Mouse (Mus musculus): ENCODE data around the gene Tnfsf14. TPM values are rescaled to one million over a fixed set of nuclear protein-coding genes. Genes with fewer than 3 reads are reported as not detected.

Tnfsf14 gene
- polyA plus RNA-seq (2015; fragmentation: Nextera tagmentation; extraction: Ambion mirVana): 0.50 and 0.73 TPM in 2 replicates

- Histone ChIP-seq H3K4me2 (replicated peaks; ENCODE audit: low read depth, low read length) (no peak within 1 kb of the TSS), H3K4me3 (ENCODE audit: low read depth, low read length) (no peak within 1 kb of the TSS), H3K36me3 (ENCODE audit: insufficient read depth, low read length) (no peaks in the 10 kb centered on the region), H3K9me3 (ENCODE audit: low read length) (no peaks in the 10 kb centered on the region), H3K4me1 (ENCODE audit: insufficient read depth, low read depth, low read length) (no peaks in the 10 kb centered on the region), H3K9ac (replicated peaks; ENCODE audit: low read depth) (no peak within 1 kb of the TSS), H3K27ac (ENCODE audit: low read length) (no peak within 1 kb of the TSS), H3K27me3 (replicated peaks; ENCODE audit: insufficient read depth, low read length) (no peaks in the 10 kb centered on the region)
- no peak for TF ChIP-seq EP300 (IDR thresholded peaks at IDR 0.05)
- DNase-seq (ENCODE audit: low spot score): no peak
- WGBS: 58% methylated on average over 11 of the region's 11 CpGs
- peak; percentile 44; the same call in 1 of the 2 replicates for ATAC-seq
These were observed at the start of gene Tnfsf14 for GRCm38 (mm10) chr17:57194041-57194507. Gene Tnfsf14 (minus strand): TSS chr17:57194177.

GRCm38 (mm10) chr17:57237181-57237580, 43.2 kb upstream of the Tnfsf14 start:
- no peak overlapping the region for H3K9ac ChIP-seq (replicated peaks; ENCODE audit: low read depth)
- H3K4me1 ChIP-seq (ENCODE audit: insufficient read depth, low read depth, low read length): no peaks in the 10 kb centered on the region
- peaks cover 20% of the 10 kb centered on the region; the same call in 1 of the 2 replicates for H3K36me3 ChIP-seq (ENCODE audit: insufficient read depth, low read length)
- 90% methylated on average over 9 of the region's 9 CpGs for WGBS
- H3K9me3 ChIP-seq (ENCODE audit: low read length): no peaks in the 10 kb centered on the region
- H3K27me3 ChIP-seq (replicated peaks; ENCODE audit: insufficient read depth, low read length): no peaks in the 10 kb centered on the region
- ATAC-seq: no peak
- H3K4me2 ChIP-seq (replicated peaks; ENCODE audit: low read depth, low read length): no peak overlapping the region
- H3K27ac ChIP-seq (ENCODE audit: low read length): no peak overlapping the region
- TF ChIP-seq EP300 (IDR thresholded peaks at IDR 0.05) (no peak), CTCF (IDR thresholded peaks at IDR 0.05) (no peak)
- H3K4me3 ChIP-seq (ENCODE audit: low read depth, low read length): no peak overlapping the region
- DNase-seq (ENCODE audit: low spot score): no peak

GRCm38 (mm10) chr17:57235803-57236202, 41.8 kb upstream of the Tnfsf14 start:
- WGBS: 95% methylated on average over 5 of the region's 5 CpGs
- Histone ChIP-seq H3K4me2 (replicated peaks; ENCODE audit: low read depth, low read length) (no peak overlapping the region), H3K9ac (replicated peaks; ENCODE audit: low read depth) (no peak overlapping the region), H3K36me3 (ENCODE audit: insufficient read depth, low read length) (peaks cover 20% of the 10 kb centered on the region; the same call in 1 of the 2 replicates), H3K9me3 (ENCODE audit: low read length) (no peaks in the 10 kb centered on the region), H3K27ac (ENCODE audit: low read length) (no peak overlapping the region), H3K4me1 (ENCODE audit: insufficient read depth, low read depth, low read length) (0 out of 2 replicates have a peak, but pooled peaks cover 7% of the 10 kb centered on the region), H3K4me3 (ENCODE audit: low read depth, low read length) (no peak overlapping the region), H3K27me3 (replicated peaks; ENCODE audit: insufficient read depth, low read length) (no peaks in the 10 kb centered on the region)
- ATAC-seq (no peak), DNase-seq (ENCODE audit: low spot score) (no peak)
- TF ChIP-seq EP300 (IDR thresholded peaks at IDR 0.05): no peak
- TF ChIP-seq CTCF (IDR thresholded peaks at IDR 0.05): no peak

GRCm38 (mm10) chr17:57234254-57234928, 40.4 kb upstream of the Tnfsf14 start:
- ATAC-seq (no peak), DNase-seq (ENCODE audit: low spot score) (no peak)
- H3K9me3 ChIP-seq (ENCODE audit: low read length): no peaks in the 10 kb centered on the region
- H3K27ac ChIP-seq (ENCODE audit: low read length): no peak overlapping the region
- 77% methylated on average over 12 of the region's 12 CpGs for WGBS
- H3K4me2 ChIP-seq (replicated peaks; ENCODE audit: low read depth, low read length): no peak overlapping the region
- no peak overlapping the region for H3K9ac ChIP-seq (replicated peaks; ENCODE audit: low read depth)
- H3K4me1 ChIP-seq (ENCODE audit: insufficient read depth, low read depth, low read length): 0 out of 2 replicates have a peak, but pooled peaks cover 10% of the 10 kb centered on the region
- no peak overlapping the region for H3K4me3 ChIP-seq (ENCODE audit: low read depth, low read length)
- H3K36me3 ChIP-seq (ENCODE audit: insufficient read depth, low read length): peaks cover 20% of the 10 kb centered on the region; the same call in 1 of the 2 replicates
- no peaks in the 10 kb centered on the region for H3K27me3 ChIP-seq (replicated peaks; ENCODE audit: insufficient read depth, low read length)
- no peak for TF ChIP-seq EP300 (IDR thresholded peaks at IDR 0.05)
- TF ChIP-seq CTCF (IDR thresholded peaks at IDR 0.05): no peak

- TF ChIP-seq EP300 (IDR thresholded peaks at IDR 0.05) (no peak), CTCF (IDR thresholded peaks at IDR 0.05) (no peak)
- WGBS: 29% methylated on average over 7 of the region's 7 CpGs
- Histone ChIP-seq H3K36me3 (ENCODE audit: insufficient read depth, low read length) (peaks cover 15% of the 10 kb centered on the region; the same call in 1 of the 2 replicates), H3K9me3 (ENCODE audit: low read length) (no peaks in the 10 kb centered on the region), H3K4me3 (ENCODE audit: low read depth, low read length) (no peak overlapping the region), H3K4me2 (replicated peaks; ENCODE audit: low read depth, low read length) (no peak overlapping the region), H3K27ac (ENCODE audit: low read length) (no peak overlapping the region), H3K4me1 (ENCODE audit: insufficient read depth, low read depth, low read length) (0 out of 2 replicates have a peak, but pooled peaks cover 10% of the 10 kb centered on the region), H3K9ac (replicated peaks; ENCODE audit: low read depth) (no peak overlapping the region), H3K27me3 (replicated peaks; ENCODE audit: insufficient read depth, low read length) (no peaks in the 10 kb centered on the region)
- ATAC-seq: no peak
- DNase-seq (ENCODE audit: low spot score): no peak
These were observed 39.1 kb upstream of the Tnfsf14 start for GRCm38 (mm10) chr17:57233038-57233437.

- Histone ChIP-seq H3K9me3 (ENCODE audit: low read length) (no peaks in the 10 kb centered on the region), H3K4me1 (ENCODE audit: insufficient read depth, low read depth, low read length) (0 out of 2 replicates have a peak, but pooled peaks cover 10% of the 10 kb centered on the region), H3K27me3 (replicated peaks; ENCODE audit: insufficient read depth, low read length) (no peaks in the 10 kb centered on the region), H3K4me2 (replicated peaks; ENCODE audit: low read depth, low read length) (no peak overlapping the region), H3K4me3 (ENCODE audit: low read depth, low read length) (no peak overlapping the region), H3K27ac (ENCODE audit: low read length) (no peak overlapping the region), H3K9ac (replicated peaks; ENCODE audit: low read depth) (no peak overlapping the region), H3K36me3 (ENCODE audit: insufficient read depth, low read length) (peaks cover 6% of the 10 kb centered on the region; the same call in 1 of the 2 replicates)
- DNase-seq (ENCODE audit: low spot score) (no peak), ATAC-seq (no peak)
- no peak for TF ChIP-seq EP300 (IDR thresholded peaks at IDR 0.05)
- TF ChIP-seq CTCF (IDR thresholded peaks at IDR 0.05): no peak
- 91% methylated on average over 1 of the region's 1 CpGs for WGBS
These were observed 38.2 kb upstream of the Tnfsf14 start for GRCm38 (mm10) chr17:57232200-57232599.

Measured in lung, postnatal 0 days (tissue).